Comparison of ENCODE assay signal across 13 mouse cellular contexts in genomic region chr11:100290235-100290634, GRCm38 (mm10). TPM values are rescaled to one million over a fixed set of nuclear protein-coding genes. Genes with fewer than 3 reads are reported as not detected.
DNase-seq lines count a peak whose midpoint lies in the region; ATAC-seq and TF ChIP-seq lines count a peak whose summit lies in the region.
"Had no signal": no experiment of that assay in that cellular context is flagged by ENCODE, and none has a peak within 500 bp of the region (broad histone marks: within the 10 kb centered on the region; RNA-seq: fewer than 3 reads in every experiment).

No protein-coding gene starts in this region.

- no peak overlapping the region for H3K9ac ChIP-seq in forebrain, embryonic 15.5 days (replicated peaks)
- H3K9ac ChIP-seq in kidney, postnatal 0 days (ENCODE audit: low read depth, low read length) = no peak overlapping the region
- no peak overlapping the region for H3K9ac ChIP-seq in embryonic facial prominence, embryonic 15.5 days

- H3K4me1 ChIP-seq in forebrain, embryonic 10.5 days = peaks cover 35% of the 10 kb centered on the region
- peaks cover 15% of the 10 kb centered on the region; the same call in 1 of the 2 replicates for H3K4me1 ChIP-seq in forebrain, embryonic 15.5 days
- H3K4me1 ChIP-seq in kidney, postnatal 0 days (replicated peaks; ENCODE audit: insufficient read depth, low read length) = no peaks in the 10 kb centered on the region
- H3K4me1 ChIP-seq in embryonic facial prominence, embryonic 15.5 days = peaks cover 44% of the 10 kb centered on the region

- TF ChIP-seq CTCF in kidney, postnatal 0 days (IDR thresholded peaks at IDR 0.05; ENCODE audit: low read depth) = no peak

- no peak for DNase-seq in forebrain, embryonic 10.5 days (ENCODE audit: extremely low spot score, low spot score)
- peak; percentile 26 for DNase-seq in kidney, postnatal 0 days (ENCODE audit: low spot score)
- no peak for DNase-seq in kidney, adult 18-20 months
- DNase-seq in testis, postnatal 10 days (ENCODE audit: low spot score) = no peak
- DNase-seq in cerebellum, postnatal 10 days = no peak
- DNase-seq: kidney, adult 9 months had no signal

- WGBS in forebrain, embryonic 10.5 days = 57% methylated on average over 5 of the region's 5 CpGs
- 17% methylated on average over 5 of the region's 5 CpGs for WGBS in forebrain, embryonic 15.5 days
- 31% methylated on average over 5 of the region's 5 CpGs for WGBS in kidney, postnatal 0 days
- 35% methylated on average over 5 of the region's 5 CpGs for WGBS in embryonic facial prominence, embryonic 15.5 days

- no peaks in the 10 kb centered on the region for H3K79me2 ChIP-seq in myocyte (ENCODE audit: control insufficient read depth, insufficient read depth)

- H3K4me2 ChIP-seq in forebrain, embryonic 15.5 days (replicated peaks) = no peak overlapping the region
- no peak overlapping the region for H3K4me2 ChIP-seq in kidney, postnatal 0 days (ENCODE audit: low read length)
- H3K4me2 ChIP-seq in embryonic facial prominence, embryonic 15.5 days (replicated peaks) = no peak overlapping the region
- peak overlapping the region; percentile 53 for H3K4me2 ChIP-seq in myocyte (ENCODE audit: low read depth)

- TF ChIP-seq POLR2A in myocyte (IDR thresholded peaks at IDR 0.05; ENCODE audit: insufficient read length, low read depth) = peak; percentile 23

- H3ac ChIP-seq in myocyte (ENCODE audit: control insufficient read depth, insufficient read length) = no peak overlapping the region

- peak overlapping the region; percentile 37 for H3K27ac ChIP-seq in forebrain, embryonic 10.5 days
- no peak overlapping the region for H3K27ac ChIP-seq in forebrain, embryonic 15.5 days (replicated peaks)
- peak overlapping the region; percentile 25; the same call in 1 of the 2 replicates for H3K27ac ChIP-seq in kidney, postnatal 0 days
- H3K27ac ChIP-seq in embryonic facial prominence, embryonic 15.5 days (replicated peaks) = peak overlapping the region; percentile 88

- no peak overlapping the region for H3K4me3 ChIP-seq in forebrain, embryonic 10.5 days
- no peak overlapping the region for H3K4me3 ChIP-seq in forebrain, embryonic 15.5 days
- H3K4me3 ChIP-seq in kidney, postnatal 0 days (replicated peaks; ENCODE audit: low read depth, low read length) = no peak overlapping the region
- no peak overlapping the region for H3K4me3 ChIP-seq in embryonic facial prominence, embryonic 15.5 days (replicated peaks)
- no peak overlapping the region for H3K4me3 ChIP-seq in myocyte

- no peaks in the 10 kb centered on the region for H3K36me3 ChIP-seq in forebrain, embryonic 10.5 days (replicated peaks)
- no peaks in the 10 kb centered on the region for H3K36me3 ChIP-seq in forebrain, embryonic 15.5 days
- no peaks in the 10 kb centered on the region for H3K36me3 ChIP-seq in kidney, postnatal 0 days (ENCODE audit: insufficient read depth, low read length)
- no peaks in the 10 kb centered on the region for H3K36me3 ChIP-seq in embryonic facial prominence, embryonic 15.5 days
- H3K36me3 ChIP-seq in myocyte (ENCODE audit: control insufficient read depth, insufficient read depth) = no peaks in the 10 kb centered on the region

- H3K9me3 ChIP-seq in forebrain, embryonic 10.5 days = no peaks in the 10 kb centered on the region
- H3K9me3 ChIP-seq in forebrain, embryonic 15.5 days = no peaks in the 10 kb centered on the region
- H3K9me3 ChIP-seq in kidney, postnatal 0 days (replicated peaks; ENCODE audit: low read length) = no peaks in the 10 kb centered on the region
- H3K9me3 ChIP-seq in embryonic facial prominence, embryonic 15.5 days (replicated peaks) = no peaks in the 10 kb centered on the region

- H3K27me3 ChIP-seq in forebrain, embryonic 10.5 days (ENCODE audit: poor library complexity, severe bottlenecking) = no peaks in the 10 kb centered on the region
- no peaks in the 10 kb centered on the region for H3K27me3 ChIP-seq in forebrain, embryonic 15.5 days
- no peaks in the 10 kb centered on the region for H3K27me3 ChIP-seq in kidney, postnatal 0 days (ENCODE audit: insufficient read depth, low read length)
- no peaks in the 10 kb centered on the region for H3K27me3 ChIP-seq in embryonic facial prominence, embryonic 15.5 days
- H3K27me3 ChIP-seq in myocyte (ENCODE audit: control insufficient read depth, insufficient read depth, insufficient read length) = no peaks in the 10 kb centered on the region

- no peak for ATAC-seq in forebrain, embryonic 15.5 days (replicated peaks)
- 0 out of 2 replicates have a peak, but pooled peaks have one; percentile 40 for ATAC-seq in kidney, postnatal 0 days (replicated peaks; ENCODE audit: low FRiP score, low read depth)
- no peak for ATAC-seq in embryonic facial prominence, embryonic 15.5 days (ENCODE audit: insufficient number of reproducible peaks, low FRiP score, low TSS enrichment, low read depth)

TF ChIP-seq in myocyte, 11 proteins besides CTCF, POLR2A, EP300 and RAD21:
- no peak for TF ChIP-seq TCF3 (IDR thresholded peaks at IDR 0.05; ENCODE audit: insufficient read length, low read depth)
- TF ChIP-seq SRF (IDR thresholded peaks at IDR 0.05; ENCODE audit: control insufficient read depth, insufficient read length, low read depth) = no peak
- TF ChIP-seq POLR2AphosphoS2 (IDR thresholded peaks at IDR 0.05; ENCODE audit: insufficient read length, low read depth) = no peak
- no peak for TF ChIP-seq E2F4 (IDR thresholded peaks at IDR 0.05; ENCODE audit: insufficient read depth)
- no peak for TF ChIP-seq TCF12 (IDR thresholded peaks at IDR 0.05; ENCODE audit: insufficient read depth, poor library complexity, severe bottlenecking)
- no peak for TF ChIP-seq MYOG (IDR thresholded peaks at IDR 0.05; ENCODE audit: control insufficient read depth in 1 of 3, insufficient read depth in 1 of 3, insufficient read length in 2 of 3, low read depth in 2 of 3)
- TF ChIP-seq USF1 (IDR thresholded peaks at IDR 0.05; ENCODE audit: low read depth) = no peak
- TF ChIP-seq MYOD1 (IDR thresholded peaks at IDR 0.05; ENCODE audit: control insufficient read depth in 1 of 3, insufficient read length in 2 of 3, low read depth in 2 of 3) = no peak
- TF ChIP-seq CEBPB (IDR thresholded peaks at IDR 0.05; ENCODE audit: insufficient read depth, poor library complexity, severe bottlenecking) = no peak
- no peak for TF ChIP-seq MAX (IDR thresholded peaks at IDR 0.05; ENCODE audit: low read depth)
- TF ChIP-seq REST (IDR thresholded peaks at IDR 0.05; ENCODE audit: insufficient read depth, insufficient read length) = no peak

RNA-seq across cellular contexts. Expression of gene Krt42, which starts 20.6 kb away (rescaled TPM):
- not detected in 2 replicates for polyA plus RNA-seq in forebrain, embryonic 10.5 days (2016; fragmentation: Nextera tagmentation; extraction: Ambion mirVana)
- polyA plus RNA-seq in forebrain, embryonic 15.5 days (2015; fragmentation: Nextera tagmentation; extraction: Ambion mirVana) = not detected in 2 replicates
- not detected in 2 replicates for polyA plus RNA-seq in kidney, postnatal 0 days (2015; fragmentation: Nextera tagmentation; extraction: Ambion mirVana)
- 0.25 and 0.37 TPM in 2 replicates for polyA plus RNA-seq in embryonic facial prominence, embryonic 15.5 days (2015; fragmentation: Nextera tagmentation; extraction: Ambion mirVana)
- polyA plus RNA-seq in myocyte (2012; fragmentation: generic; extraction: Trizol) = not detected
- polyA plus RNA-seq: cortical plate, adult 2 months; heart, embryonic 14.5 days; liver, embryonic 16.5 days; spleen, adult 2 months had no signal

RNA-seq across cellular contexts. Expression of gene Krt17, which starts 29.4 kb away (rescaled TPM):
- not detected in 2 replicates for polyA plus RNA-seq in forebrain, embryonic 10.5 days (2016; fragmentation: Nextera tagmentation; extraction: Ambion mirVana)
- 0.31 TPM in 1 of 2 replicates, not detected in the other for polyA plus RNA-seq in forebrain, embryonic 15.5 days (2015; fragmentation: Nextera tagmentation; extraction: Ambion mirVana)
- 0.12 and 0.17 TPM in 2 replicates for polyA plus RNA-seq in kidney, postnatal 0 days (2015; fragmentation: Nextera tagmentation; extraction: Ambion mirVana)
- 399 and 504 TPM in 2 replicates for polyA plus RNA-seq in embryonic facial prominence, embryonic 15.5 days (2015; fragmentation: Nextera tagmentation; extraction: Ambion mirVana)
- not detected for polyA plus RNA-seq in myocyte (2012; fragmentation: generic; extraction: Trizol)
- polyA plus RNA-seq: spleen, adult 2 months had no signal

RNA-seq across cellular contexts. Expression of gene Eif1, which starts 29.4 kb away (rescaled TPM):
- 1,690 and 1,733 TPM in 2 replicates for polyA plus RNA-seq in forebrain, embryonic 10.5 days (2016; fragmentation: Nextera tagmentation; extraction: Ambion mirVana)
- polyA plus RNA-seq in forebrain, embryonic 15.5 days (2015; fragmentation: Nextera tagmentation; extraction: Ambion mirVana) = 1,252 and 1,271 TPM in 2 replicates
- 1,736 and 1,746 TPM in 2 replicates for polyA plus RNA-seq in kidney, postnatal 0 days (2015; fragmentation: Nextera tagmentation; extraction: Ambion mirVana)
- 1,638 and 1,748 TPM in 2 replicates for polyA plus RNA-seq in embryonic facial prominence, embryonic 15.5 days (2015; fragmentation: Nextera tagmentation; extraction: Ambion mirVana)
- 1,731 TPM for polyA plus RNA-seq in myocyte (2012; fragmentation: generic; extraction: Trizol)

RNA-seq across cellular contexts. Expression of gene Krt16, which starts 41.5 kb away (rescaled TPM):
- not detected in 2 replicates for polyA plus RNA-seq in forebrain, embryonic 10.5 days (2016; fragmentation: Nextera tagmentation; extraction: Ambion mirVana)
- polyA plus RNA-seq in forebrain, embryonic 15.5 days (2015; fragmentation: Nextera tagmentation; extraction: Ambion mirVana) = not detected in 2 replicates
- not detected in 2 replicates for polyA plus RNA-seq in kidney, postnatal 0 days (2015; fragmentation: Nextera tagmentation; extraction: Ambion mirVana)
- 6.9 and 7.0 TPM in 2 replicates for polyA plus RNA-seq in embryonic facial prominence, embryonic 15.5 days (2015; fragmentation: Nextera tagmentation; extraction: Ambion mirVana)
- 0.10 TPM for polyA plus RNA-seq in myocyte (2012; fragmentation: generic; extraction: Trizol)
- polyA plus RNA-seq: cortical plate, adult 2 months; heart, embryonic 14.5 days; liver, embryonic 16.5 days; spleen, adult 2 months had no signal

RNA-seq across cellular contexts. Expression of gene Gast, which starts 44.0 kb away (rescaled TPM):
- not detected in 2 replicates for polyA plus RNA-seq in forebrain, embryonic 10.5 days (2016; fragmentation: Nextera tagmentation; extraction: Ambion mirVana)
- polyA plus RNA-seq in forebrain, embryonic 15.5 days (2015; fragmentation: Nextera tagmentation; extraction: Ambion mirVana) = 0.57 and 0.78 TPM in 2 replicates
- polyA plus RNA-seq in kidney, postnatal 0 days (2015; fragmentation: Nextera tagmentation; extraction: Ambion mirVana) = not detected in 2 replicates
- polyA plus RNA-seq in embryonic facial prominence, embryonic 15.5 days (2015; fragmentation: Nextera tagmentation; extraction: Ambion mirVana) = 6.0 and 6.7 TPM in 2 replicates
- not detected for polyA plus RNA-seq in myocyte (2012; fragmentation: generic; extraction: Trizol)
- polyA plus RNA-seq: heart, embryonic 14.5 days; liver, embryonic 16.5 days; spleen, adult 2 months had no signal

Comparison
In these comparisons a context has a peak if more than half of its experiments do, and no peak if none do; other contexts are left out.
1. RNA of gene Krt17, which starts 29.4 kb away (polyA plus RNA-seq): 399 to 504 TPM in embryonic facial prominence, embryonic 15.5 days; 0.12 to 0.17 TPM in kidney, postnatal 0 days, 0.31 TPM in forebrain, embryonic 15.5 days, not detected in forebrain, embryonic 10.5 days and not detected in myocyte (single experiment); every median in the first group is over 100 times any median in the second.